Mouse (Mus musculus) testis, postnatal 10 days (tissue): ENCODE measurements around the gene Adamtsl1.

Experiments used
- DNase-seq: peaks from one replicate; pipeline ENCODE4 v3.0.0; 2021; ENCODE audit warnings: low spot score

The Adamtsl1 gene

DNA sequence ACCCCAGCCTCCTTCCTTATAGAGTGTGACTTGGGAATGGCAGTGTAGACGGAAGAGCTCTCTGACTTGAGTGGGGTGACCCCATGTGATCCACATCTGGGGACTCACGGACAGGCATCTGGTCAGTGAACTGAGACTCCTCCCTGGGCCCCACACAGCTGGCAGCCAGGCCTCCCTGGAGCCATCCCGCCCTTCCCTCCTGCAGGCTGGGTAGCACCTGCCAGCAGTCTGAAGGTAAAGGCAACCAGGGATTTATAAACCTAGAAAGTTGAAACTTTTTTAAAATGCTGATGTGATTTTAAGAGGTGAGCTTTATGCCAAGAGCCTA is 893.2 kb downstream of the Adamtsl1 start:
- no peak for DNase-seq

DNA sequence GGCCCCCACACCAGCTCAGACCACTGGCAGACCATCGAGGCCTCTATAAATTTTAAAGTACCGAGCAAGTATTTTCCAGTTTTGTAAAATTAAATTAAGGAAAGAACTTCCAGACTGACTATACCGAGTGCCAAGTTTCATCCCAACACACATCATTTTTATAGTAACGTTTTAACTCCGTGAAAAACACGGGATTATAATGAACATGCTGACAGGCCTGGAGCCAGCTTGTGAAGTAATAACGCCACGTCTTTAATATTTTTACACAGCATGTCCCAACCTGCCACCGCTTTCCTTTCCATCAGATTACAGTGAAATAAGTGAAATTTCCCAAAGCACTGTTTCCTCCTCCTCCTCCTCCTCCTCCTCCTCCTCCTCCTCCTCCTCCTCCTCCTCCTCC is 894.4 kb downstream of the Adamtsl1 start:
- no peak for DNase-seq

DNA sequence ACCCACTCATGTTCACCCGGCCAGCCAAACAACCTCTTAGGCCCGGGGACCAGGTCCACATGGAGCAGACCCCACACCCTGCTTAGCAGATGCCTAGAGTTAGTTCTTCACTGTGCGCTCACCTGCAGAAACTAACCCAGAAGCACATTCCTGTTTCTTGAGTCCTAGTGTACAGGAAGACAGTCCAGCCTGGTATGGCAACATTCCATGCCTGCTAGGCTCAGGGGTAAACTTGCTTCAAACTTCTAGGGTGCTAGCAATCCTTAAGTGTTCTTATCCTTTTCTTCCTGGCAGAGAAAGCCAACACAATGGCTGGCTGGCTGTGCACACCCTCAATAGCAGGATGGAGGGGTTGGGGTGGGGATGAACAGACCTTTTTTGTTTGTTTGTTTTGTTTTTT is 897.0 kb downstream of the Adamtsl1 start:
- DNase-seq = no peak

DNA sequence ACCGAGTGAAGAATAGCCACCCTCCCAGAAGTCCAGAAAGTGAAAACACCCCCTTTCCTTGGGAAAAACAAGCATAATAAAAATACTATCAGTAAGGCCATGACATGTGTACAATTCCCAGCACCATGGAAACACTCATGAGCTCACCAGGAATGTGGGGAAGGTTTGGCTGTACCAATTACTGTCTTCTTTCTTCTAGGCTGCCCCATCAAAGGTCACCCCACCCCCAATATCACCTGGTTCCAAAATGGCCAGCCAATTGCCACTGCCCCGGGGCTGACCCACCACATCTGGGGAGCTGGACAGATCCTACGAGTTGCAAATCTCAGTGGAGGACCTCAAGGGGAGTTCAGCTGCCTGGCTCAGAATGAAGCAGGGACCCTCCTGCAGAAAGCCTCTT is 899.4 kb downstream of the Adamtsl1 start:
- DNase-seq = no peak

DNA sequence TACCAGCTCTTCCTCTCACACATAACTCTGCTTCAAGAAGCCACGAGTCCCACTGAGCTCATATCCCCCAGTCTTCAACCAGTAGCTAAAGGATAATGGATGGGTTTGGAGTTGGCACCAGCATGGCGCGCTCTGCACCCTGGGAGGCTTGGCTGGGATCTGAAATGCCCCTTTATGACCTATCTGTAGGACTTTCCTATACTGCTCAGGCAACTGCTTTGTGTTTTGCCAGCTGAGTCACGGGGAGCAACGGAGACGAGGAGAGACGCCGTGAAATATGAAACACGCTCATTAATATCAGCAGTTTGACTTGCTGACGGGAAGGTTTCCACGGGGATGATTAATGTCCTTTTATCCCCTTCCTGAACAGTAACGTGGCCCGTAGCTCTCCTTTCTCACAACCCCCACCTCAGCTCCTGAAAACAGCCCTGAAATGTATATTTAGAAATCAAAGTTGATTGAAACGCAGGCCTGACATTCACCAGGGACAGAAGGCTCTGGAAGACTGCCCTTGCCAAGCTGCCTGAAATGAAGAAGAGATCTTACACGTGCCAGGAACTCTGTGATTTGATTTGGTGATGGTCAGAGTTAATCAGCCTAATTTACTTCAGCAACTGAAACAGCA is 902.5 kb downstream of the Adamtsl1 start:
- no peak for DNase-seq

DNA sequence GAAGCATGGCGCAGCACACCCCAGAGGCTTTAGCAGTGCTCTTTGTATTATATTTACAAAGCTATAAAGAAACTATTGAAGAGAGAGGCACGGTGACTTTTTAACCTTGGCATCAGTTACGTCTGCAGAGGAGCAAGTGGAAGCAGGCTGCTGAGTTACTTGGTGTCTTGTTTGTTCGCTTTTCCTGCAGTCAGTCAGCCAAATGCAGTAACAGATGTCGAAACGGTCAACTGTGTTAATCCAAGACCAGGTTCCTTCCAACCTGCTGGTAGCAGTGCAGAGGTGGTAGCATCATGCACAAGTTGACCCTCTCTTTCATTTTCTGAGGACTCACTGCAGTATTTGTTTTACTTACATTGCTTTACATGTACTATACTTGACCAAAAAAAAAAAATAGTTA is 908.6 kb downstream of the Adamtsl1 start:
- no peak for DNase-seq

DNA sequence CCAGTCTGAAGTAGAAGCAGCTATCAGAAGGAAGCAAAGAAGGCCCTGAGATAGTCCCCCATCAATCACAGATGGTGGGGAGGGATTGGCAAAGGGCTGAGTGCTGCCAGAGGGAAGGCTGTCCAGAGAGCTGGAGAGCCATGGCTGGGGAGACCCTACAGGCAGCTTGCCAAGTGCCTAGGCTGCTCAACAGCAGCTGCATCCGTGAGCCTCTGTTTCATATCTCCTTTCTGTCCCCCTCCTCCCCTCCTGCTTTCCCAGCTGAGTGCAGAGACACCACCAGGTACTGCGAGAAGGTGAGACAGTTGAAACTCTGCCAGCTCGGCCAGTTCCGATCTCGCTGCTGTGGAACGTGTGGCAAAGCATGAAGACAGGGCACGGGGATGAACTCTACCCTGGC is 911.6 kb downstream of the Adamtsl1 start:
- DNase-seq = no peak

DNA sequence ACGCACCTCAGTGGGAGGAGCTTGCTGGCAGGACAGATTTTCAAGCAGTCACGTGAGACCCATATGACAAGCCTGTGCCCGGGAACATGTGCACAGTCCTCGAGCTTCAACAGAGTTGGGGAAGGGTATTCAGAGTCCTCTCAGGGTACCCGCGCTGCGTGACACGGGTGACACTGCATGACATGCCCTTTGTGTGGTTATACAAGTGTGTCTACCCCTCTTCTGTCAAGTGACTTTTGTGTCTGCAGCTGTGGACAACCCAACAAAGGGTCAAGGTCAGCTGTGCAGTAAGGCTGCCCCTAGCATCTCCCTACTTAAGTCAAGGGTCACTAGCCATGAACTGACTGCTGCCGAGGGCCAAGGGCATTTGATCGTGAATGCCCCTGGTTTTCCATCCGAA is 912.6 kb downstream of the Adamtsl1 start:
- DNase-seq = no peak

DNA sequence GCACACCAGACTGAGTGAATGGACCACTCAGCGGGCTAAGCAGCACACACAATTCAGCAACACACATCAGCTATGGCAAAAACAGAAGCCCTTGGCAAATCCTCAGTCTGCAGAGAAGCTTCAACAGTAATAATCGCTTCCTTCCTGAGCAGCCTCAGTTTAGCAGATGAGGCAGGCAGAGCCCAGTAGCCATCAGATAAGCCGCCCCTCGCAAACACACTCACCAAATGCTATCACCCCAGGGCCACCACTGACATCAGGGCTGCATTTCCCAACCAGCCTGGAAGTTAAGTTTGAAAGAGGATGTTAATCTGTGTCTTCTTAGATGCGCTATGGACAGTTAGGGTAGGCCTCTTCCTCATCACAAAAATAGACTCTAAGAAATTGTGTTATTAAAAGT is 913.3 kb downstream of the Adamtsl1 start:
- no peak for DNase-seq

DNA sequence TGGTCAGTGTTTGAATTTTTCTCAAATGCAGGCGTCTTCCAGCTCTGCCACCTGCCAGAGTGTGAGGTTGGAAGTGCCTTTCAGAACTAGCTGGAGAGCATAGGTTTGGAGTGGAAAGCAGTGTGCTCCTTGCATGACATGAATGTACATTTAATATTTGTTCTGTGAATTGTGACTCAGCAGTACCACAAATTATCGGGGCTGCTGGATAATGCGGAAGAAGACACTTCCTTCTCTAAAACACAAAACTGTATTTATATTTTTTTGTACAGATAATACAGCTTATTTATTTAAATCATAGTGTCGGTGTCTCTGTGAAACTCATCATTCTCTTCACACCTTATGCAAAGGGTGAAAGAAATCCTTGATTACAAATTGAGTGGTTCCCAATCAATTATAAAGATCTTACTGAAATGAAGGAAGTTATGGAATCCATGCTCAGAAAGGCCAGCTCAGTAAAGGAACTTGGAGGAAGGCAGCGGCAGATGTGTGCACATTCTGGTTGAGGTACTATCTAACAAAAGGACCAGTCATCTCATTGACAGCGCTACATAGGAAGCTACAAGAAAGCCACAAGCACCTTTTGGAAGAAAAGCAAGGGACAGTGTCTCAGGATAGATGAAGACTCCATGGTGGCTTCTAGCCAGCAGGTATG is 914.2 kb downstream of the Adamtsl1 start:
- no peak for DNase-seq

DNA sequence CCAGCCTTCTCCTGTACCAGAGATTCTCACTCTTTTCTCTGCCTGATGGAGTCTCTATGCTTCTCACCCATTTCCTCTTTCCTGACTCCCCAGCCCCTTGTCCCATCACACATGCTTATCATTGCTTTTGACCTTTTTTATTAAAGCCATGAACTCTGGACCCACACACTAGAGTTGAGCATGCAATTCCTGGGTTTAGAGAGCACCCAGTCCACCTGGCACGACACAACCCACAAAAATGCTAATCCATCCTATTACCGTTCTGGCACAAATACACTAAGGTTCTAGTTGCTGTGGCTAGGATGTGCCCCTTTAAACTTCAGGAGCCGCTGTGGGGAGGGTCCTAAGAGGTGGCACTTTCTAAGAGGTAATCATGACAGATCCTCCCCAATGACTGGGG is 921.7 kb downstream of the Adamtsl1 start:
- DNase-seq = no peak

DNA sequence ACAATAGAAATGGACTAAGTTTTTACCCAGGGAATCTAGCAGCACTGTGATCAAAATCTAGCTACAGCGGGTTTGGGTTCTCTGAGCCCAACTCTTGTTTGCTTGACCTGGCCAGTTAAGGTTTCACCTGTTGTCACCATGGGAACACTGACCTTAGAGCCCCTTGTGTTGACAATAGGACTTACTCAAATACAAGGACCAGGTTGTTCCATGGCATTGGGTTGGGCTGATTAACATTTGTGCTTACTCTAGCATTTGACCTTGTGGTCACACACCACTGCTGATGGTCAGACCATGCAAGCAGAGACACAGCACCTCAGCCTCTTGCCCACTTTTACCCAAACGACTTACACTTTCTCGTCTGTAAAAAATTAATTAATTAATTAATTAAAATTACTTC is 922.4 kb downstream of the Adamtsl1 start:
- no peak for DNase-seq

DNA sequence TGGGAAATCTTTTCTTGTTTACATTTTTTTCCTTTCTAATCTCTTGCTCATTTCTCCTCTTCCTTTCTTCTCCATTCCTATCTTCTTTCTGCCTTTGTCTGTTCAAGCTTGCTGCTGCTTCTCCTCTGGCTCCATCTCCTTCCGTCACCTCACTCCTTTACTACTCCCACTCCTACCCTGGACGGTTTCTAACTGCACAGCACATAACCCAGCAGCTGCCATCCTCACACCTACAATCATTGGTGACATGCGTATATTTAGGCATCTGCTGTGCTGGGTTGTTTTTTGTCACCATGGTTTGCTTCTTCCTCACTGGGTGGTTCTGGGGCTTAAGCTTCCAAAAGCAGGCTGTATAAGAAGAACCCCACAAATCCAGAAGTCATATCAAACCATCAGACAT is 936.5 kb downstream of the Adamtsl1 start:
- DNase-seq = no peak

DNA sequence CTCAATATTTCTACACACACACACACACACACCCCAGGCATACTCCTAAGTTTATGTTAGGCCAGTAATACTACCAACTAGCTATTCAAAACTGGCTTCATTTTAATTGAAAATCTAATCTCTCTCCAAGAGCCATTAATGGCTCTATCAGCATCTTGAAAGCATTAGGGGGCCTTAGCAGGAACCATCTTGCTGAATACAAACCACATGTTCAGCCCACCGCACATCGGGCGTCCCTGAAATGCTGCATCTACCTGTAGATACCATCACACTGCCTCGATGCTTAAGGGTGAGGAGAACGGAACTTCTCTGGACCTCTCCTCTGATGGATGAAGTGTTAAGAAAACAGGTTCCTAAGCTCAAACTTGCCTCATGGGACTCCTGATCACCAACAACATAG is 950.8 kb downstream of the Adamtsl1 start:
- DNase-seq = no peak
